Mouse (Mus musculus) 3134 (cell line): ENCODE results near the gene Srrm4.

Experiments
- DNase-seq: peaks from one replicate; pipeline ENCODE4 v3.0.0-alpha.2; 2011; ENCODE audit warnings: low spot score; ENCODE audit not compliant: insufficient read length; ENCODE audit errors: extremely low read depth

Srrm4 gene

GRCm38 (mm10) chr5:116409689-116410590 lies 181.7 kb downstream of the Srrm4 start:
- DNase-seq, result no peak

- no peak for DNase-seq
These were observed 182.7 kb downstream of the Srrm4 start for GRCm38 (mm10) chr5:116408965-116409364.

DNA sequence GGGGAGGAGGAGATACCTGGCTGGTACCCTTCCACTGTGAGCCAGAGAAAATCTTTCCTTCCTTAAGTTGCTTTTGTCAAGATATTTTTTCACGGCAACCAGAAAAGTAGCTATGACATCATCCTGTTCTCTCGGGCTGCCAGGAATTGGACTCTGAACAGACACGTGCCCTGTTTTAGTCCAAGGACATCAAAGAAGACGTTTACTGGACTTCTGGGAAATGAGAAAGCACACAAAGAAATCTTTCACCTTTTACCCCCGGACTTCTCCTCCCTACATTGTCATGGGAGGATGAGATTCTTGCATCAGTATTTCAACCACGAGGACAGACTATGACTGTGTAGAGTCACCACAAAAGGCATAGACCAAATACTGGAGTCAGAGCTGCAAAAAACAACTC lies 183.7 kb downstream of the Srrm4 start:
- no peak for DNase-seq

DNA sequence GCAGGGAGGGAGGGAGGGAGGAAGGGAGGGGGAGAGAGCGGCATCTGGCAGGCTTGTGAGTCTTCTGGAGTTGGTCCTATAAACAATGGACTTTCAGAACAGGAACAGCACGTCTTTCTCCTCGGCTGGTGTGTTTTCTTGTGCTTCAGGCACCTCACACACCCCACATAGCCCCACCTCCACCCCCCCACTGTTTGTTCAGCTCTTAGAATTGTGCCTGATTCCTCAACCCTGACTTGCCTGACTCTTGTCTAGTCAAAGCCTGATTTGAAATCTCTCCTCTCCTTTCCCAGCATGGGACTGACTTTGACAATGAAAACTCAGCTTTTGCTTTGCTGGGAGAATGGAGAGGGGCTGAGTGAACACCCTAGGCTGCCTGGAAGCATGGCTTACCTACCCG lies 184.3 kb downstream of the Srrm4 start:
- no peak for DNase-seq

DNA sequence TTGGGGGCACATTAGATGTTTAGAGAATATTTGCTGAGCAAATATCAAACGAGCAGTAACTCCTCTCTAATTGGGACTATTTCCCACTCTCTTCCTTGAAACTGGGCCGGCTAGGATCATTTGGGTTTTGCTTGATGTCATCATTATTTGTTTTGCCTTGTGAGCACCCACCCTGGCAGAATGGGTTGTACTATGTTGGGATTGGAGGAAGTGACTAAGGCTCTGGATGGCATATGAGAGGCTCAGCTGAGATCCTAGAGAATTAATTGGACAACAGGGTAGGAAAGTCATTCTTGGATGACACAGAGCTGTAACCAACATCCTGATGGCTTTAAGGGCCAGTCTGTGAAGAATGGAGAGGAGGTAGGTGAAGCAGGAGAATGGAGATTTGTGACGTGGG lies 185.1 kb downstream of the Srrm4 start:
- no peak for DNase-seq

DNA sequence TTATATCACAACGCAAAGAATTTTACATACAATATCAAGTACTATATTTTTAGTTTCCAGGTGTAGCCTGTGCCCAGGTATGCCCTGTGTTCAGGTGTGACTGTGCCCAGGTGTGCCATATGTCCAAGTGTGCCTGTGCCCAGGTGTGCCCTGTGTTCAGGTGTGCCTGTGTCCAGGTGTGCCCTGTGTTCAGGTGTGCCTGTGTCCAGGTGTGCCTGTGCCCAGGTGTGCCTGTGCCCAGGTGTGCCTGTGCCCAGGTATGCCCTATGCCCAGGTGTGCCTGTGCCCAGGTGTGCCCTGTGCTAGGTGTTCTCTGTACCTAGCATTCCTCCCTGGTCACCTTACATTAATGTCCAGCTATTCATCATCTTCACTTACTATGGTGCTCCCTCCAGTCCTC lies 185.7 kb downstream of the Srrm4 start:
- no peak for DNase-seq

- DNase-seq, result no peak
These were observed 187.6 kb downstream of the Srrm4 start for GRCm38 (mm10) chr5:116404063-116404462.

DNA sequence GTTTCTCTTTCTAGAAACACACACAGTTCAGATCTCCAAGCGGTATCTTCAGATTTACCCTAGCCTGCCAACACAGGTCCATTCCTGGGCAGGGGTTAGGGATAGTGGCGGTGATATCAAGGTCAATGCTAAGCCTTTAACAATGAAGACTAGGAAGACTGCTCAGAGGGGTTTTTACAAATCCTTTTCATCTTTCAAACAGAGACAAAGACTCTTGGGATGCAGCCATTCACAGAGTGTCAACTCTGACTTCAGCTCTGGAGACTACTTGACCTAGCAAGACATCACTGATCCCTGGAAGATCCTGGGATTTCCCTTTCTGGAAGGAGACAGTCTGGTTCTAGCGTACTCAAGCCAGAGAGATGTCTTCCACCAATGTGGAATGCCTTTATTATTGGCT lies 190.8 kb downstream of the Srrm4 start:
- DNase-seq, result no peak

DNA sequence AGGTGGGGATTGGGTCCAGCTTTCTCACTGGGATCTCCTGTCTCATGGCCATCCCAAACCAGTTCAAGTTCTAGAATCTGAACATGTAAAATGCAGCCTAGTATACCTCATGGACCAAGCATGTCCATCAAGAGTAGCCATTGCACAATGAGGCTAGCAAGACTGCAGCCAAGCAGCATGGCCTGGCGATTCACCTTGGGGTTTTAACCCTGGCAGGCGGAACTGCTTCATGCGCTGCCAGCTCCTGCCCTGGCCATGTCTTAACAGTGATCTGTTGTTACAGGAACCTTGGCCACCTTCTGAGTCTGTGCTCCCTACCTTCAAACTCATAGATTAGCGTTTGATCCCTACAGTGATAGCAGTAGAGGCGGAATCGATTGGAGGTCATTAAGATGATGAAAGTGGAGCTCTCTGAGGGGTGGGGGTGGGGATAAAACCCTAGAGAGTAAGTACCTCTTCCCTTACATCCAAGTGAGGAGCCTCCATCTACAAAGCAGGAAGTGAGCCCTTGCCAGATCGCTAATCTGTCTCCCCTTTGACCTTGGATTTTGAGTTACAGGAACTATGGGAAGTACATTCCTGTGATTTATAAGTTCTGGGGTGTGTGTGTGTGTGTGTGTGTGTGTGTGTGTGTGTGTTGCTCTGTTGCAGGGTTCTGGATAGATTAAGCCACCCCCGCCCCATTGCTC lies 191.4 kb downstream of the Srrm4 start:
- no peak for DNase-seq

DNA sequence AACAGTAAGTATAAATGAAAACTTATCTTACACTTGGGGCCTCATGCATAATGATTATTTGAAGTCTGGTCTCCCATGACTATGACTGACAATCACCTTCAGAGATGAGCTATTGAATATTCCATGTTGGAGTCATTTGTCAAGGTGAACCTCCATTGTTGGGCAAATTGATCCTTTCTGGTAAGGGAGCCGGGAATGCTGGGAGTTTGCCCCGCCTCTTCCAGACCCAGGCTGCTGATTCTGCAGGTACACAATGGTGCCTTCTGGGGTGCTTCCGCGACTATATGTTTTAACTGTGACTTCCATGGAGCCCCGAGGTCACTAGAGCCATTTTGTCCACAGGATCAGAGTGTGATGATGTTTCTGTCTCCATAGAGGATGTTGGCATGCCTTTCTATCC lies 195.5 kb downstream of the Srrm4 start:
- no peak for DNase-seq

DNA sequence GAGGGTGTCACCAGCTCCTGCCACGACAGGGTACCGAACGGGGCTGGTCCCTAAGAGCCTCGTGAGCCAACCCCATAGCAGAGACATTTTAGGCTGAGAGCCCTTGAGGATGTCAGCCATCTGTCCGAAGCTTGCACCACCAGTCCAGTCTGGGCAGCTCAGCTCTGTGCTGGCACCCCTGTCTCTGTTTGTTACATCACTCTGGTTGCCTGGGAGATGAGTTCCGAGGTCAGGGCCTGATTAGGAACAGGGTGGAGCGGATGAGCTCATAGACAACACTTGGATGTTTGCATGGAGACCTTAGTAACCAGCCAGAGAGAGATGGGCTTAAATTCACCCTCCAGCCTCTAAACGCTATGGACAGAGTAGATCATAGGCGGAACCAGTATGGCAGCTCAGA lies 199.0 kb downstream of the Srrm4 start:
- DNase-seq, result no peak

GRCm38 (mm10) chr5:116389856-116390542 lies 201.6 kb downstream of the Srrm4 start:
- no peak for DNase-seq

- DNase-seq, result no peak
These were observed 202.3 kb downstream of the Srrm4 start for GRCm38 (mm10) chr5:116389321-116389720.
